Mouse (Mus musculus) heart, embryonic 16.5 days (tissue): Measurements from ENCODE around the gene Pcp4l1. TPM values are rescaled to one million over a fixed set of nuclear protein-coding genes. Genes with fewer than 3 reads are reported as not detected.

Experiments
- ATAC-seq: fragments of 200-750 bp; cut with Nextera tagmentation; replicated peaks from 2 replicates; pipeline ENCODE4 v1.8.0; 2017; ENCODE audit warnings: moderate number of reproducible peaks; ENCODE audit not compliant: insufficient read depth, low FRiP score; ENCODE audit errors: extremely low read depth
- H3K27ac ChIP-seq: fragments of 300-500 bp; sonication (generic); 2 replicates; pipeline ENCODE4 v1.5.1; 2014; ENCODE audit warnings: mild to moderate bottlenecking, low read length, control low read depth, moderate library complexity
- H3K27me3 ChIP-seq: fragments of 300-500 bp; sonication (generic); 2 replicates; pipeline ENCODE4 v1.6.1; 2014; ENCODE audit warnings: low read length, mixed read lengths; ENCODE audit not compliant: control insufficient read depth, insufficient read depth
- H3K36me3 ChIP-seq: fragments of 300-500 bp; sonication (generic); 2 replicates; pipeline ENCODE4 v1.6.1; 2014; ENCODE audit not compliant: control insufficient read depth, insufficient read depth
- H3K4me1 ChIP-seq: fragments of 300-500 bp; sonication (generic); 2 replicates; pipeline ENCODE4 v1.6.1; 2014; ENCODE audit warnings: low read length, mixed read lengths; ENCODE audit not compliant: control insufficient read depth, insufficient read depth
- H3K4me2 ChIP-seq: fragments of 300-500 bp; sonication (generic); 2 replicates; pipeline ENCODE4 v1.6.1; 2014; ENCODE audit warnings: low read depth, mild to moderate bottlenecking, control low read depth, low read length
- H3K4me3 ChIP-seq: fragments of 300-500 bp; sonication (generic); 2 replicates; pipeline ENCODE4 v1.5.1; 2014; ENCODE audit warnings: mild to moderate bottlenecking, control low read depth, low read length
- H3K9ac ChIP-seq: fragments of 300-500 bp; sonication (generic); 2 replicates; pipeline ENCODE4 v1.6.1; 2014; ENCODE audit warnings: low read length, control low read depth
- H3K9me3 ChIP-seq: fragments of 300-500 bp; sonication (generic); replicated peaks from 2 replicates; pipeline ENCODE4 v1.6.1; 2016; ENCODE audit warnings: low read length; ENCODE audit not compliant: control insufficient read depth
- WGBS: fragments of 180-500 bp; shearing (Covaris S2); extraction: QIAGEN DNeasy Blood & Tissue Kit; methylation state at CpG from one replicate; pipeline ENCODE4 v1.1.7; 2014; 5-methylcytosine and 5-hydroxymethylcytosine counted together
- polyA plus RNA-seq: library from polyadenylated mRNA; unstranded; fragments of >200 nt; fragmentation: Nextera tagmentation; extraction: Ambion mirVana; gene quantifications from 2 replicates; pipeline ENCODE4 v1.2.1, GENCODE M21; 2015

The Pcp4l1 gene
- polyA plus RNA-seq, 1 experiment from 2014 or later: 57.2 TPM

GRCm38 (mm10) chr1:171234126-171234525, 38.1 kb upstream of the Pcp4l1 start, which contains the start of gene Fcer1g:
Gene Fcer1g, minus strand, starts transcription at chr1:171234365.
- 84% methylated on average over 14 of the region's 14 CpGs for WGBS
- H3K27me3 ChIP-seq: no peaks in the 10 kb centered on the region
- no peak within 1 kb of the TSS for H3K4me3 ChIP-seq
- H3K4me2 ChIP-seq: no peak within 1 kb of the TSS
- no peaks in the 10 kb centered on the region for H3K9me3 ChIP-seq
- H3K36me3 ChIP-seq: peaks cover 50% of the 10 kb centered on the region
- H3K9ac ChIP-seq: no peak within 1 kb of the TSS
- ATAC-seq: no peak
- peaks cover 8% of the 10 kb centered on the region for H3K4me1 ChIP-seq
- peak within 1 kb of the TSS; percentile 11; the same call in 1 of the 2 replicates for H3K27ac ChIP-seq

- Histone ChIP-seq H3K36me3 (peaks cover 40% of the 10 kb centered on the region), H3K27me3 (no peaks in the 10 kb centered on the region), H3K9me3 (no peaks in the 10 kb centered on the region), H3K27ac (peak overlapping the region; percentile 9; the same call in 1 of the 2 replicates), H3K4me2 (no peak overlapping the region), H3K9ac (no peak overlapping the region), H3K4me3 (no peak overlapping the region), H3K4me1 (peaks cover 8% of the 10 kb centered on the region)
- no peak for ATAC-seq
- WGBS: 57% methylated on average over 12 of the region's 12 CpGs
These were observed 37.0 kb upstream of the Pcp4l1 start for GRCm38 (mm10) chr1:171232800-171233730.

- H3K9me3 ChIP-seq: no peaks in the 10 kb centered on the region
- no peak overlapping the region for H3K4me3 ChIP-seq
- peaks cover 8% of the 10 kb centered on the region for H3K4me1 ChIP-seq
- 80% methylated on average over 5 of the region's 5 CpGs for WGBS
- no peak overlapping the region for H3K4me2 ChIP-seq
- no peaks in the 10 kb centered on the region for H3K27me3 ChIP-seq
- H3K27ac ChIP-seq: no peak overlapping the region
- H3K36me3 ChIP-seq: peaks cover 33% of the 10 kb centered on the region
- H3K9ac ChIP-seq: no peak overlapping the region
- no peak for ATAC-seq
These were observed 36.3 kb upstream of the Pcp4l1 start for GRCm38 (mm10) chr1:171232348-171232747.

- WGBS: 63% methylated on average over 4 of the region's 4 CpGs
- no peak overlapping the region for H3K27ac ChIP-seq
- H3K9ac ChIP-seq: no peak overlapping the region
- no peak overlapping the region for H3K4me3 ChIP-seq
- peaks cover 8% of the 10 kb centered on the region for H3K4me1 ChIP-seq
- no peaks in the 10 kb centered on the region for H3K9me3 ChIP-seq
- no peak for ATAC-seq
- no peak overlapping the region for H3K4me2 ChIP-seq
- no peaks in the 10 kb centered on the region for H3K27me3 ChIP-seq
- peaks cover 28% of the 10 kb centered on the region for H3K36me3 ChIP-seq
These were observed 35.8 kb upstream of the Pcp4l1 start for GRCm38 (mm10) chr1:171231844-171232243.

- no peaks in the 10 kb centered on the region for H3K27me3 ChIP-seq
- peaks cover 13% of the 10 kb centered on the region for H3K36me3 ChIP-seq
- no peaks in the 10 kb centered on the region for H3K9me3 ChIP-seq
- no peaks in the 10 kb centered on the region for H3K4me1 ChIP-seq
- no peak overlapping the region for H3K27ac ChIP-seq
- no peak overlapping the region for H3K4me3 ChIP-seq
- no peak for ATAC-seq
- H3K9ac ChIP-seq: no peak overlapping the region
- H3K4me2 ChIP-seq: no peak overlapping the region
- 79% methylated on average over 3 of the region's 3 CpGs for WGBS
These were observed 34.1 kb upstream of the Pcp4l1 start for GRCm38 (mm10) chr1:171230215-171230614.

GRCm38 (mm10) chr1:171229750-171230149, 33.7 kb upstream of the Pcp4l1 start:
- H3K27ac ChIP-seq: no peak overlapping the region
- 59% methylated on average over 6 of the region's 6 CpGs for WGBS
- no peak overlapping the region for H3K4me3 ChIP-seq
- no peaks in the 10 kb centered on the region for H3K9me3 ChIP-seq
- H3K27me3 ChIP-seq: no peaks in the 10 kb centered on the region
- H3K4me2 ChIP-seq: no peak overlapping the region
- H3K4me1 ChIP-seq: no peaks in the 10 kb centered on the region
- ATAC-seq: no peak
- H3K9ac ChIP-seq: no peak overlapping the region
- peaks cover 8% of the 10 kb centered on the region for H3K36me3 ChIP-seq

GRCm38 (mm10) chr1:171227879-171228278, 31.8 kb upstream of the Pcp4l1 start:
- H3K4me2 ChIP-seq: no peak overlapping the region
- H3K27me3 ChIP-seq: no peaks in the 10 kb centered on the region
- H3K4me3 ChIP-seq: no peak overlapping the region
- no peaks in the 10 kb centered on the region for H3K36me3 ChIP-seq
- H3K4me1 ChIP-seq: peaks cover 2% of the 10 kb centered on the region; the same call in 1 of the 2 replicates
- no peak overlapping the region for H3K9ac ChIP-seq
- no peaks in the 10 kb centered on the region for H3K9me3 ChIP-seq
- 76% methylated on average over 1 of the region's 1 CpGs for WGBS
- ATAC-seq: no peak
- H3K27ac ChIP-seq: no peak overlapping the region

GRCm38 (mm10) chr1:171226780-171227179, 30.7 kb upstream of the Pcp4l1 start:
- Histone ChIP-seq H3K27me3 (no peaks in the 10 kb centered on the region), H3K4me2 (no peak overlapping the region), H3K9ac (no peak overlapping the region), H3K36me3 (no peaks in the 10 kb centered on the region), H3K27ac (no peak overlapping the region), H3K4me3 (no peak overlapping the region), H3K9me3 (no peaks in the 10 kb centered on the region), H3K4me1 (peaks cover 2% of the 10 kb centered on the region; the same call in 1 of the 2 replicates)
- 58% methylated on average over 4 of the region's 4 CpGs for WGBS
- ATAC-seq: no peak

- Histone ChIP-seq H3K9ac (no peak within 1 kb of the TSS), H3K36me3 (peaks cover 5% of the 10 kb centered on the region), H3K4me3 (no peak within 1 kb of the TSS), H3K9me3 (no peaks in the 10 kb centered on the region), H3K27ac (no peak within 1 kb of the TSS), H3K4me1 (peaks cover 10% of the 10 kb centered on the region), H3K4me2 (no peak within 1 kb of the TSS), H3K27me3 (no peaks in the 10 kb centered on the region)
- ATAC-seq: no peak
- 78% methylated on average over 5 of the region's 5 CpGs for WGBS
These were observed 28.8 kb upstream of the Pcp4l1 start, which contains the start of gene Apoa2 for GRCm38 (mm10) chr1:171224857-171225256. Gene Apoa2, plus strand, starts transcription at chr1:171225054.
